Mouse (Mus musculus) hindbrain, postnatal 0 days (tissue): ENCODE data around the gene Anxa5. TPM values are rescaled to one million over a fixed set of nuclear protein-coding genes. Genes with fewer than 3 reads are reported as not detected.

Experiments
- ATAC-seq: fragments of 200-750 bp; cut with Nextera tagmentation; 2 replicates; pipeline ENCODE4 v1.8.0; 2017; ENCODE audit warnings: mild to moderate bottlenecking, moderate TSS enrichment, moderate library complexity
- DNase-seq: peaks from one replicate; pipeline ENCODE4 v3.0.0-alpha.2; 2015; ENCODE audit warnings: low spot score
- H3K27ac ChIP-seq: fragments of 300-500 bp; sonication (generic); 2 replicates; pipeline ENCODE4 v1.5.1; 2014; ENCODE audit warnings: mild to moderate bottlenecking
- H3K27me3 ChIP-seq: fragments of 300-500 bp; sonication (generic); 2 replicates; pipeline ENCODE4 v1.6.1; 2014; ENCODE audit warnings: low read length, mixed read lengths; ENCODE audit not compliant: insufficient read depth
- H3K36me3 ChIP-seq: fragments of 300-500 bp; sonication (generic); 2 replicates; pipeline ENCODE4 v1.6.1; 2014; ENCODE audit warnings: low read length, mixed read lengths; ENCODE audit not compliant: insufficient read depth
- H3K4me1 ChIP-seq: fragments of 300-500 bp; sonication (generic); 2 replicates; pipeline ENCODE4 v1.6.1; 2014; ENCODE audit warnings: antibody characterized with exemption, low read length, mixed read lengths; ENCODE audit not compliant: insufficient read depth
- H3K4me2 ChIP-seq: fragments of 300-500 bp; sonication (generic); 2 replicates; pipeline ENCODE4 v1.6.1; 2014; ENCODE audit warnings: low read depth, mild to moderate bottlenecking, low read length, moderate library complexity, mixed read lengths
- H3K4me3 ChIP-seq: fragments of 300-500 bp; sonication (generic); 2 replicates; pipeline ENCODE4 v1.5.1; 2014; ENCODE audit warnings: low read length
- H3K9ac ChIP-seq: fragments of 300-500 bp; sonication (generic); replicated peaks from 2 replicates; pipeline ENCODE4 v1.6.1; 2014; ENCODE audit warnings: mild to moderate bottlenecking, low read length, moderate library complexity, mixed read lengths
- H3K9me3 ChIP-seq: fragments of 300-500 bp; sonication (generic); 2 replicates; pipeline ENCODE4 v1.6.1; 2016; ENCODE audit warnings: low read length, mixed read lengths
- CTCF ChIP-seq: IDR thresholded peaks from 2 replicates; pipeline ENCODE4 v1.5.1; 2016; ENCODE audit warnings: antibody characterized with exemption, control low read depth, low read depth
- WGBS: fragments of 180-500 bp; shearing (Covaris S2); extraction: QIAGEN DNeasy Blood & Tissue Kit; methylation state at CpG from one replicate; pipeline ENCODE4 v1.1.7; 2014; 5-methylcytosine and 5-hydroxymethylcytosine counted together
- polyA plus RNA-seq: library from polyadenylated mRNA; unstranded; fragments of >200 nt; fragmentation: Nextera tagmentation; extraction: Ambion mirVana; gene quantifications from 2 replicates; pipeline ENCODE4 v1.2.1, GENCODE M21; 2015
- total RNA-seq: library from RNA; depleted of rRNA; stranded (reverse); fragments of >200 nt; gene quantifications from 2 replicates; pipeline ENCODE4 v1.2.3, GENCODE M21; 2014

The Anxa5 gene
- total and polyA plus RNA-seq, 2 experiments from 2014 or later = 33.5 to 54.0 TPM

DNA sequence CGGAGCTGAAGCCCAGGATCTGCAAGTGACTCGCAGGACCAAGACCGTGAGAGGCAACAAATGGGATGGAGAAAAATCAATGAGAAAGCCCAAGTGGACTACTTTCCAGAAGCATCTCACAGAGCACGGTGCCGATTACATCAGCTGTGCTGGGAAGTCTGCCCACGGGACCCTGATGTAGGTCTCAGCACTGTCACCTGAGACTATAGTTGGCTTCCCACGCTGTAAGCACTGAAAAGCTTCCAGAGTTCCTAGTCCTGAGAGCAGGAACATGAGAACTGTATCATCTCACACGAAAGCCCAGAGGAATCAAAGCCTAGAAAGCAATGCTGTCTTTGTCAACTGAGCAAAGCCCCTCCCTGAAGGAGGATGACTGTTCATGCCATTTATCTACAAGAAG, 20.6 kb downstream of the Anxa5 start:
- Histone ChIP-seq H3K36me3 (no peaks in the 10 kb centered on the region), H3K4me2 (no peak overlapping the region), H3K27ac (no peak overlapping the region), H3K9ac (no peak overlapping the region), H3K9me3 (no peaks in the 10 kb centered on the region), H3K4me3 (no peak overlapping the region), H3K4me1 (no peaks in the 10 kb centered on the region), H3K27me3 (no peaks in the 10 kb centered on the region)
- no peak for TF ChIP-seq CTCF
- WGBS = 91% methylated on average over 8 of the region's 8 CpGs
- ATAC-seq (no peak), DNase-seq (no peak)

DNA sequence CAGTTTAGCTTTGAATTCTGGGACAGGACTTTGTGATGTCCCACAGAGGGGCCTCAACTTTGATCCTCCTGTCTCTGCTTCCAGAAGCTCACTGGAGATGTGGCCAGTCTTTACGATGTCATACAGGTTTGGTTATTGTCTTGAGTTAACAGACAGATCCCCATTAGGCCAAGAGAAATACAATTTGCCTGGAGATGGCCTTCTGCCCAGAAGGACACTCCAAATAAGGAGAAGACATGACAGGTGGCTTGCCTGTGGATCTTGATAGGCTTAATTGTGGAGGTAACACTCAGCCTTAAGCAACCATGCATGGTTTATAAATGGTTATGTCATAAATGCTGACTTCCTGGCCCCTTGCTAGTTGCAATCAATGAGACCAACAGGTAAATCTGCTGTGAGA, 23.2 kb downstream of the Anxa5 start:
- no peaks in the 10 kb centered on the region for H3K36me3 ChIP-seq
- no peak overlapping the region for H3K9ac ChIP-seq
- no peaks in the 10 kb centered on the region for H3K9me3 ChIP-seq
- no peak overlapping the region for H3K4me2 ChIP-seq
- no peaks in the 10 kb centered on the region for H3K27me3 ChIP-seq
- ATAC-seq (no peak), DNase-seq (no peak)
- no peak for TF ChIP-seq CTCF
- H3K27ac ChIP-seq = no peak overlapping the region
- H3K4me1 ChIP-seq = no peaks in the 10 kb centered on the region
- H3K4me3 ChIP-seq = no peak overlapping the region
- 81% methylated on average over 1 of the region's 1 CpGs for WGBS

DNA sequence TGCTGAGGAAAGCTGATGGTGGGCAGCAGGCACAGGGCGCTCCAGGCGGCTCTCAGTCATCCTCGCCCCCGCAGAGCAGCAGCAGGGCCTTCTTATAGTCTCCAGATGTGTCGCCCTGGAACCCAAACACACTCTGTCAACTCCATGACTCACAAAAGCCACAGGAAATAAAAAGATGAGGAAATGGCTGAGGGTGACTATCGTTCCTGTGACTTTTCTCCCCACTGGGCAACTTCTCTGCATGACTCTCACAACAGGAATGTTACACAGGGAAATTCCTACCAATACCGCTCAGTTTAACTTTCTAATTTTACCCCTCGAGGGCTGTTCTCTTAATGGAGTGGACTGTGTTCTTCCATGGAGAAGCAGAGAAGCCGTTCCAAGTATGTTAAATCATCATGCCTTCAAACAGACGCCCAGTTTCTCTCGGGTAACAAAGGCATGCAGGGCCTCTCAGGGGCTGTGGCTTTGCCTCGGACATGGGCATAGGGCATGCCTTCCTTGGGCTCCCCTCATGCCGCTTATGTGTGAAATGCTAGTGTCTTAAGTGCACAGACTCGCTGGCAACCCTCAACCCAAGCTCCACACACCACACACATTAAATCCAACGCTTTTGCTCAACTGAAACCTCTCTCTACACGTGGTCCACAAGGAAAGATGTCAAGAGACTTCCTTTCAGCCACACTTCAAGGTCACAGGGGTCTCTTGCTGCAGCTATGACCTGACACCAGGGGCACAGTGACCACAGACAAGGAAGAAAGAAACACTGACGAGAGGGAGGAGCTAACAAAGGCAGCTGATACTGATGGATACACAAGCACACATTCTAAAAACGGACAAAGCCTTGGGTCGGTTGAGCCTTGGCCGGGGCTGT, 26.2 kb downstream of the Anxa5 start:
- WGBS = 35% methylated on average over 20 of the region's 20 CpGs
- TF ChIP-seq CTCF = no peak
- H3K27me3 ChIP-seq = no peaks in the 10 kb centered on the region

DNA sequence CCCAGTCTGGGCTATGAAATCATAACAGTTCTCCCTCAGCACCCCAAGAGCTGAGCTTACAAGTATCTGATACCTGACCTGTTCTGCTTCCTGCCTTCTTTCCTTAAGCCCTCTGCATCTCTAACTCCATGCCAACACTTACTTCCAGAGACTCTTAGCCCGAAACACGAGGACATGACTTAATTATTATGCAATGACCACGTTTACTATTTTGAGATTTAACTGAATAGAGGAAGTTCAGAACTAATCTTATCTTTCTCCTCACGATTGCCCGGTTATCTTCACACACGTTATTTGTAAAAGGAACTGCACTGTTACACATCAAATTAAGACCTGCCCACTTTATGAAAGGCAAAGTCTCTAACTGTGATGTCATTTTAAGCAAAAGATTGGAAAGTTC, 28.8 kb downstream of the Anxa5 start:
- Histone ChIP-seq H3K36me3 (no peaks in the 10 kb centered on the region), H3K9ac (no peak overlapping the region), H3K4me1 (no peaks in the 10 kb centered on the region), H3K4me2 (no peak overlapping the region), H3K27ac (no peak overlapping the region), H3K27me3 (no peaks in the 10 kb centered on the region), H3K9me3 (no peaks in the 10 kb centered on the region), H3K4me3 (no peak overlapping the region)
- WGBS = 75% methylated on average over 6 of the region's 6 CpGs
- DNase-seq = no peak
- TF ChIP-seq CTCF = no peak
- ATAC-seq = no peak

More for the DNA sequence above, 26.2 kb downstream of the Anxa5 start:
- DNase-seq (no peak), ATAC-seq (no peak)
- Histone ChIP-seq H3K4me3 (no peak overlapping the region), H3K36me3 (no peaks in the 10 kb centered on the region), H3K27ac (no peak overlapping the region), H3K9me3 (no peaks in the 10 kb centered on the region), H3K4me2 (no peak overlapping the region), H3K9ac (no peak overlapping the region), H3K4me1 (no peaks in the 10 kb centered on the region)

DNA sequence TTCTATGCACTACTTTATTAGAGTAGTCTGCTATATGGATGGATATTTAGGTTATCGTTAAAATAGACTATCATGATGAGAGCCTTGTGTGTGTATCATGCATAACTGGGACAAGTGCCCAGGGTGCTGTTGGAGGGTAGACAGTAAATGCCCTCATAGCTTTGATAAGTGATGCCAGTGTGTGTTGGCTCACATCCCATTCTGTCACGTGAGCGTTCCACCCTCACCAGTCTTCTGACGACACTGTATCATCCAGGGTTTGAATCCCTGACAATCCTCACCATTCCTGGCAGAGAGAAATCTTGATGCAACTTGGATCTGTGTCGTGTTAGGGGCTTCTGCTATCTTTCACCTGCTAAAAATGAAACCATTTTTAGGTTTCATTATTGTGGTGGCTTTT, 29.2 kb downstream of the Anxa5 start:
- Histone ChIP-seq H3K4me3 (no peak overlapping the region), H3K4me1 (no peaks in the 10 kb centered on the region), H3K4me2 (no peak overlapping the region), H3K36me3 (no peaks in the 10 kb centered on the region), H3K27me3 (no peaks in the 10 kb centered on the region), H3K27ac (no peak overlapping the region), H3K9ac (no peak overlapping the region), H3K9me3 (no peaks in the 10 kb centered on the region)
- ATAC-seq (no peak), DNase-seq (no peak)
- TF ChIP-seq CTCF = no peak
- 69% methylated on average over 5 of the region's 5 CpGs for WGBS

DNA sequence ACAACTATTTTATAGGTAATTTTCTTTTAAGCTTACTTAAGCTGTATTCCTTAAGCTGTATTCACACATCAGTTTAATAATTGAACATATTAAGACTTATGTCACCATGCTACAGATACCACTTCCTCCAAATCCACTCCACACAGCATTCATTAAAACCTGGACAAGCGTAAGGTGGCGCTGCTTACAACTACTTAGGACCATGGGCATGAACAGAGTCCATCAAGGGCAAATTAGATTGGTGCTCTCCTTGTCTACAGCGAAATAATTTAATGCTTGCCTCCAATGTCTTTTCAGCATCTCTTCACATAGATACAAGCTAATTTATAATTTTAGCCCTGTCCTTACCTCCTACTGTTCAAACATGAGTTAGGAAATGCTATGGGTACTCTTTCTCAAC, 29.7 kb downstream of the Anxa5 start:
- TF ChIP-seq CTCF = no peak
- H3K4me2 ChIP-seq = no peak overlapping the region
- no peak overlapping the region for H3K27ac ChIP-seq
- H3K4me3 ChIP-seq = no peak overlapping the region
- no peak overlapping the region for H3K9ac ChIP-seq
- DNase-seq (no peak), ATAC-seq (no peak)
- H3K9me3 ChIP-seq = no peaks in the 10 kb centered on the region
- no peaks in the 10 kb centered on the region for H3K27me3 ChIP-seq
- 94% methylated on average over 3 of the region's 3 CpGs for WGBS
- H3K4me1 ChIP-seq = no peaks in the 10 kb centered on the region
- no peaks in the 10 kb centered on the region for H3K36me3 ChIP-seq

DNA sequence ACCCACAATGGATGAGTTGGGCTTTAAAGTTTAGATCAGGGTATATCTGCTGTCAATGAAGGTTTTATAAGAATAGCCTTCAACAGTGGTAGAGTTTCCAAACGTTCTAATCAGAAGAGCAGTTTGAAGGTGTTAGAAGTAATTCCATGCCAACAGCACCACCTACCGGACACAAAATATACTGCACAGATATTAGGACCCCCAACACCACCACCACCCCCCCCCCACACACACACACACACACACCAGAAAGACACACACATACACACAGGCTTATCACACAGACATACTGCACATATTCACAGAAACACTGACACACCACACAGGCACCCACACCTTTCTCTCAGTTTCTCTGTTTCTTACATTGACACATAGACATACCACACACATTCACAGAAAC, 33.3 kb downstream of the Anxa5 start:
- ATAC-seq (peak; percentile 86), DNase-seq (peak; percentile 88)
- Histone ChIP-seq H3K4me2 (no peak overlapping the region), H3K9me3 (no peaks in the 10 kb centered on the region), H3K27me3 (no peaks in the 10 kb centered on the region), H3K36me3 (no peaks in the 10 kb centered on the region), H3K4me1 (no peaks in the 10 kb centered on the region), H3K4me3 (no peak overlapping the region), H3K9ac (no peak overlapping the region), H3K27ac (no peak overlapping the region)
- peak; percentile 85 for TF ChIP-seq CTCF
- 0% methylated on average over 2 of the region's 2 CpGs for WGBS
